Mouse (Mus musculus): ENCODE measurements around the gene AL607142.1.

AL607142.1 gene

DNA sequence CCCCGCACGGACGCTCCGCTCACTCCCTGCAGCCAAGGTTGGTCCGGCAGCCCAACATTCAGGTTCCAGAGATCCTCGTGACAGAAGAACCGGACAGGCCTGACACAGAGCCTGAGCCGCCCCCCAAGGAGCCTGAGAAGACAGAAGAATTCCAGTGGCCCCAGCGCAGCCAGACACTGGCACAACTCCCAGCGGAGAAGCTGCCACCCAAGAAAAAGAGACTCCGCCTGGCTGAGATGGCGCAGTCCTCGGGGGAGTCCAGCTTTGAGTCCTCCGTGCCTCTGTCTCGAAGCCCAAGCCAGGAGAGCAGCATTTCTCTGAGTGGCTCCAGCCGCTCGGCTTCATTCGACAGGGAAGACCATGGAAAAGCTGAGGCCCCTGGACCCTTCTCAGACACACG, 32.1 kb downstream of the AL607142.1 start:
- peak; percentile 28 for DNase-seq (ENCODE audit: low read depth, low spot score)

GRCm38 (mm10) chr4:120101186-120101585, 36.4 kb downstream of the AL607142.1 start:
- no peak for DNase-seq (ENCODE audit: low read depth, low spot score)

- peak; percentile 42 for DNase-seq (ENCODE audit: low read depth, low spot score)
These were observed 39.8 kb downstream of the AL607142.1 start for GRCm38 (mm10) chr4:120104599-120104998.

DNA sequence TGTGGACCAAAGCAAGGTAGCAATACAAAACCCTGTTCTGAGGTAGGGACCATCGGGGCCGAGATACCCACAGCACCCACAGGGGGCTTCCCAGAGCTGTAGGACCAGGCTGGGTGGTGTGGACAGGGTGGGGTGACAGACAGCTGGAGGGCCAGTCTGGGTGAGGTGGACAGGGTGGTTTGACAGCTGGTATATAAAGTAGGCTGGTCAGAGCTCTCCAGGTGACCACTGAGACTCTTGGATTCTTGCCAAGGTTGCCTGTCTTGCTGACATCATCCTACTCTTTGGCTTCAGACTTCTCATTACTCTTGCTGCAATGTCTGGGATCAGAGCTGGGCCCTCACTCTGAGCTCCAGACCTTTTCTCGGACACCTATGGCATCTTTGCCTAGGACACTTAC, 41.6 kb downstream of the AL607142.1 start:
- no peak for DNase-seq (ENCODE audit: low read depth, low spot score)

- DNase-seq (ENCODE audit: low read depth, low spot score), result no peak
These were observed 43.0 kb downstream of the AL607142.1 start for GRCm38 (mm10) chr4:120107787-120108186.

- DNase-seq (ENCODE audit: low read depth, low spot score), result no peak
These were observed 50.7 kb downstream of the AL607142.1 start for GRCm38 (mm10) chr4:120115516-120115915.

DNA sequence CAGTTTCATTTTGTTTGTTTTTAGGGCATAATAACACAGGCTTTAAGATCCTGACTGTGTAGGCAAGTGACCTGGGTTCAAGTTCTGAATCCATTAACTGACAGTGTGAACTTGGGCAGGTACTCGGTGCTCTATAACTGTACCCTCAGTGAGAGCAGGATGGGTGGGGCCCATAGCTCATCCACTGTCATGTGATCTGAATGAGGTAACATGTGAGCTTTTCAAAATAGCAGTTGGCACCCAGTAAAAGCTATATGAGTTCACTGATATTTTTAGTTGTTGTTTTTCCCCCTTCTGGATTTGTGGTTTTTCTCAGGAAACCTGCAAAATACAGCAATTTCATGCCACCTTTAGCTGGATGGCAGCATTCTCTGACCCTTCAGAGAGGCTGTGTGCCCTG, 51.5 kb downstream of the AL607142.1 start:
- DNase-seq (ENCODE audit: low read depth, low spot score), result no peak

DNA sequence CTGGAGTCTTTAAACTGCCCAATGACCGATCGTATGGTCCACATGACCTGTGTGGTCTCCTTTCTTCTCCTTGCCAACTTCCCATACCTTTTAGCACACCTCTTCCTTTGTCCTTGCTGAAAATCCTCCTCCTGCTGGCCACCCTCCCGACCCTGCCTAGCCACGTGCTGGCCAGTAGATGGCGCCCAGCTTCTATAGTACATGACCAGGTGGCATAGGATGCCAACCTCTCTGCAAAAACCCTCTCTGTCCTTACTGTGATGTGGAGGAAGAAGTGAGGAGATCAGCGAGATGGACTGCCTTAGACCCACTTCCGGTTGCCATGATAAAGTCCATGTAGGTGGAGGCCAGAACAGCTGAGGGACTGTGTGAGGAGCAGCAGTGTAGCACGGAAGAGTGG, 55.5 kb downstream of the AL607142.1 start:
- DNase-seq (ENCODE audit: low read depth, low spot score), result peak; percentile 45

DNA sequence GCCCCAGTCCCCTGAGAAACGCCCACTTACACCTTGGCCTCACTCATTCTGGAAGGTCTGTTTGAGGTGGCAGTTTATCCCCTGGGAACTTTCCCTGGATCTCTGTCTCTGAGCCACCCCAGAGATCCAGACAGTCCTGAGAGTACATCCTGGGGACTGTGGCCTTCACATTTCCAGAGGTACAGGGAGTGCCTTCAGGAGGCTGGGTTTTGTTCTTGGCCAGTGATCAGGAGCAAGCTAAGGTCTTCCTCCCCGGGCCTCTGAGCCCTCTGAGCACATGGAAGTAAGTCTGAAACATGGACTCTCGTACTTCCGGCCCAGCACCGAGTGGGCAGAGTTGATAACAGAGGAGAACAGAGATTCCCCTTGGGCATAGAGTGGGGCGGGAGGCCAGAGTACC, 59.9 kb downstream of the AL607142.1 start:
- DNase-seq (ENCODE audit: low read depth, low spot score), result no peak

- no peak for DNase-seq (ENCODE audit: low read depth, low spot score)
These were observed 61.3 kb downstream of the AL607142.1 start for GRCm38 (mm10) chr4:120126047-120126446.

DNA sequence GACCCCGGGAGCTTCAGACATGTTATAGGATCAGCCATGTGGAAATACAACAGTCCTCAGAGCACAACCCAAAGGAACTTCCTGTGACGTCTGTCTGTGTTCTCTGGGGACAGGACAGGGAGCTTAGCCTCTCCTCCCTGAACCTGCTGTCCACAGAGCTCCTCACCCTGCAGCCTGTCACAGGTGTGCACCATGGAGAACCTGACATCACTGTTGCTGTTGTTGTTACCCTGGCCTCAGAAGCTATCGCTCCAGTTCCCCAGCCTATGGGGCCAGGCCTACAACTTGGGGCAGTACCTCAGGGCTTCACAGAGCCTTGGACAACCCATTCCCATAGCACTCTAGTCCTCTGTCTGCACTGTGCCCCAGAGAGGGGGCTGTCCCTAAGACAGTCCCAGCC, 62.5 kb downstream of the AL607142.1 start:
- DNase-seq (ENCODE audit: low read depth, low spot score), result no peak

DNA sequence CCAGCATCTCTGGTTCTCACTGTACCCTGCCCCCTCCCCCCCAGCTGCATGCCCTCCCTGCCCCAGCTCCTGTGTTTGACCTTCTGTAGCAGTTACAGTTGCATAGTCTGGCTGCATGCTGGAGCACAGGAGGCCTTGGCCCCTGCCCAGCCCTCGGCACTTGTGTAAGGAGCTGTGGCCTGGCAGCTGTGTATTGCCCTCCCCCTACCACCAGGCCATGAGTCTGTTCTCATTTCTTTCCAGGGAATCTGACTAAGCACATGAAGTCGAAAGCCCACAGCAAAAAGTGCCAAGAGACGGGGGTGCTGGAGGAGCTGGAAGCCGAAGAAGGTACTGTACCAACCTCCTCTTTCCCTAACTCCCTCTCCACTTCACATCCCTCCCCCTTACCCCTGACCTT, 63.2 kb downstream of the AL607142.1 start:
- DNase-seq (ENCODE audit: low read depth, low spot score), result no peak

DNA sequence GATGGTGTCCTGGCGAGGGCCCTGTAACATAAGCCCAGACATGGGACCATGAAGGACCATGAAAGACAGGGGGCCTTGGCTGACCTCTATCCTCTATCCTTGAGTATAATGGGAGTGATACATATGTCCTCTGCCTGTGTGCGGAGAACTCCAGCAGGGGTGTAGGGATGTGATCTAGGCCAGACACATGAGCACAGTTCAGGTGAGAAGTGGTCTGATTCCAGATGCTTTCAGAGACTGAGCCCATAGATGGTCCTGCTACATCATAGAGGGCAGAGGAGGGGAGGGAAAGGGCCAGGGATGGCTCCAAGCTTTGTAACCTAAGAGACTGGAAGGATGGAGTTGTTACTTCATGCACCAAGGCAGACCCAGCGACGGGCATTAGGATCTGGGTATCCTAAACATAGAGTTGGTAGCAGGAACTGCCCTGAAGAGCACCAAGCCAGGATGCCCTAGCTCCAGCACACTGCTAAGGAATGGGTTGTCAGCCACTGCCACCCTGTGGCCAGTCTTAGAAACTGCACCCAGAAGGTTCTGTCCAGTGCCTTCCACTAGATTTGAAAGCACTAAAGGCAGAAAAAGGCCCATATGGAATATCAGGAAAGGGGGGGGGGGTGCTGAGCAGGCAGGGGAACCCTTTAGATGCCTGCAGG, 64.6 kb downstream of the AL607142.1 start:
- peak; percentile 59 for DNase-seq (ENCODE audit: low read depth, low spot score)

GRCm38 (mm10) chr4:120130926-120131325, 66.1 kb downstream of the AL607142.1 start:
- DNase-seq (ENCODE audit: low read depth, low spot score), result no peak

- DNase-seq (ENCODE audit: low read depth, low spot score), result peak; percentile 7
These were observed 66.8 kb downstream of the AL607142.1 start for GRCm38 (mm10) chr4:120131441-120132220.

- DNase-seq (ENCODE audit: low read depth, low spot score), result no peak
These were observed 69.4 kb downstream of the AL607142.1 start for GRCm38 (mm10) chr4:120134223-120134622.

GRCm38 (mm10) chr4:120141810-120142209, 77.0 kb downstream of the AL607142.1 start:
- no peak for DNase-seq (ENCODE audit: low read depth, low spot score)

GRCm38 (mm10) chr4:120142905-120143304, 78.1 kb downstream of the AL607142.1 start:
- no peak for DNase-seq (ENCODE audit: low read depth, low spot score)
